Mouse (Mus musculus) liver, postnatal 0 days (tissue): Measurements from ENCODE around the gene Lmbr1. TPM values are rescaled to one million over a fixed set of nuclear protein-coding genes. Genes with fewer than 3 reads are reported as not detected.
A peak's percentile ranks its signal among the peaks of the same experiment; 100 is the strongest.
"Not testable (repeated sequence)": the region's sequence is repeated elsewhere in the genome, so short reads cannot be mapped to it uniquely, and the experiment has no call there.

Experiments
- ATAC-seq: fragments of 200-750 bp; cut with Nextera tagmentation; 2 replicates; pipeline ENCODE4 v1.8.0; 2017; ENCODE audit warnings: mild to moderate bottlenecking, moderate library complexity
- DNase-seq: peaks from one replicate; pipeline ENCODE4 v3.0.0-alpha.2; 2016
- H3K27ac ChIP-seq: fragments of 300-500 bp; sonication (generic); 2 replicates; pipeline ENCODE4 v1.5.1; 2014; ENCODE audit warnings: antibody characterized with exemption, moderate library complexity, mild to moderate bottlenecking, low read depth
- H3K27me3 ChIP-seq: fragments of 300-500 bp; sonication (generic); 2 replicates; pipeline ENCODE4 v1.6.1; 2014; ENCODE audit warnings: low read length, control low read depth, mixed read lengths; ENCODE audit not compliant: insufficient read depth
- H3K36me3 ChIP-seq: fragments of 300-500 bp; sonication (generic); replicated peaks from 2 replicates; pipeline ENCODE4 v1.6.1; 2014; ENCODE audit warnings: mild to moderate bottlenecking, control low read depth, low read length, moderate library complexity, mixed read lengths; ENCODE audit not compliant: insufficient read depth
- H3K4me1 ChIP-seq: fragments of 300-500 bp; sonication (generic); 2 replicates; pipeline ENCODE4 v1.6.1; 2014; ENCODE audit warnings: antibody characterized with exemption, mild to moderate bottlenecking, control low read depth; ENCODE audit not compliant: insufficient read depth
- H3K4me2 ChIP-seq: fragments of 300-500 bp; sonication (generic); 2 replicates; pipeline ENCODE4 v1.6.1; 2014; ENCODE audit warnings: low read depth, mild to moderate bottlenecking, low read length, moderate library complexity, mixed read lengths
- H3K4me3 ChIP-seq: fragments of 300-500 bp; sonication (generic); 2 replicates; pipeline ENCODE4 v1.5.1; 2014; ENCODE audit warnings: low read depth, low read length
- H3K9ac ChIP-seq: fragments of 300-500 bp; sonication (generic); replicated peaks from 2 replicates; pipeline ENCODE4 v1.6.1; 2014; ENCODE audit warnings: mild to moderate bottlenecking, moderate library complexity
- H3K9me3 ChIP-seq: fragments of 300-500 bp; sonication (generic); 2 replicates; pipeline ENCODE4 v1.6.1; 2016; ENCODE audit warnings: mild to moderate bottlenecking, control low read depth, low read length, mixed read lengths
- CTCF ChIP-seq: sonication (generic); IDR thresholded peaks from 2 replicates; pipeline ENCODE4 v1.5.1; 2016; ENCODE audit warnings: antibody characterized with exemption, low read depth
- EP300 ChIP-seq: IDR thresholded peaks from 2 replicates; pipeline ENCODE4 v1.6.1; 2016; ENCODE audit warnings: antibody characterized with exemption, low read depth, mild to moderate bottlenecking
- WGBS: fragments of 180-500 bp; shearing (Covaris S2); extraction: QIAGEN DNeasy Blood & Tissue Kit; methylation state at CpG from one replicate; pipeline ENCODE4 v1.1.7; 2014; ENCODE audit not compliant: insufficient replicate concordance; 5-methylcytosine and 5-hydroxymethylcytosine counted together
- polyA plus RNA-seq: library from polyadenylated mRNA; unstranded; fragments of >200 nt; fragmentation: Nextera tagmentation; extraction: Ambion mirVana; gene quantifications from 2 replicates; pipeline ENCODE4 v1.2.1, GENCODE M21; 2015

The Lmbr1 gene
- polyA plus RNA-seq: 2.5 and 3.1 TPM in 2 replicates

DNA sequence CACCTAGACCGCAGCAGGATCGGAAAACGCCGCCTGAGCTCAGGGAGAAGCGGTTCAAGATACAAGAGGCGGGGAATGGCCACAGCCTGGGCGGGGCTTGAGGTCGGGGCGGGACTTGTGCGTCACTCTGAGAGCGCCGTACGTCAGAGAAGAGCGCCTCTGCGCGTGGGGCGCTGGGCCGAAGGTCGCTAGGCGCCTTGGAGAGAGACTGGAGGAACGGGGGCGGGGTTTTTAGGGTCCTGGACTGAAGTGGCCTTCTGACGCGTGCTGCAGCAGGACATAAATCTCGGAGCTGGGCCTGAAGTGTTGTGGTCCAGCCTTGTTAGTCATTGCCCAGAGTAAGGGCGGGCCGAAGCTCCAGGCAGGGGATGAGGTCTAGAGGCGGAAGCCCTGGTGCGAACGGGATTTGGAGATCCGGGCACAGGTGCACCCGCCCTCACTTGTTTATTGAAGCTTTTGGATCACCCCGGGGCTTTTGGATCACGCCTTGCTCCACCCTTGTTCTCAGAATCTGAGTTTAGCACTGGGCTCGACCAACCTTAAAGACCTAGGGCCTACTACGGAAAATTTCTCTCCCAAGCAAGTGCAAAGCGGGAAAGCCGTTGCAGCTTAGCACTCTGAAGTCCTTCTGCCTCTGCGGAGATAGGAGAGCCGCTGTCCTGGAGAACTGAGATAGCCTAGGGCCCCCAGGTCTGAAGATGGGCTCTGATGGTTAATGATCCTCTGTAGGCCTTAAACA, at the start of gene Lmbr1:
Gene Lmbr1, minus strand, starts transcription at position 93 of the 739 bp plus-strand sequence.
- TF ChIP-seq CTCF: no peak
- TF ChIP-seq EP300: peak; percentile 73

DNA sequence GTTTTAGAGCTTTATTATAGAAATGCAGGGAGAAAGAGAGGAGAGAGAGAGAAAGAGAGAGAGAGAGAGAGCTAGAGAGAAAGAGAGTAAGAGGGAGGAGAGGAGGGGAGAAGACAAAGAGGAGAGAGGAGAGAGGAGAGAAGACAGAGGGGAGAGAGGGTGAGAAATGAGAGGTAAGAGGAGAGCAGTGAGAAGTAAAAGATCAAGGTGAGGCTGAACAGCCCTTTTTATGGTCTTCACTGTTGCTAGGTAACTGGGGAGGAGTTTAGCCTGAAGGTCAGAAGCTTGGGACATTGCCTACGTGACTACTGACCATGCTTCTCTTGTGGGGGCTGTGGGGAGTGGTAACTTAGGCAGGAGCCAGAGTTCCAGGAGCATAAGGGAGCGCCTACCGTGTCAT, 45.1 kb upstream of the Lmbr1 start:
- H3K9me3 ChIP-seq, ATAC-seq, DNase-seq, H3K4me1 ChIP-seq, H3K36me3 ChIP-seq, H3K4me2 ChIP-seq, H3K9ac ChIP-seq, H3K4me3 ChIP-seq, H3K27me3 ChIP-seq, H3K27ac ChIP-seq: not testable (repeated sequence)
- WGBS: 41% methylated on average over 3 of the region's 3 CpGs

More for the DNA sequence above, at the start of gene Lmbr1:
- H3K4me2 ChIP-seq: peak within 1 kb of the TSS; percentile 97
- H3K4me1 ChIP-seq: peaks cover 10% of the 10 kb centered on the region
- ATAC-seq (peak; percentile 98), DNase-seq (peak; percentile 95)
- H3K27me3 ChIP-seq: 0 out of 2 replicates have a peak, but pooled peaks cover 3% of the 10 kb centered on the region
- H3K4me3 ChIP-seq: peak within 1 kb of the TSS; percentile 86
- peak within 1 kb of the TSS; percentile 85 for H3K9ac ChIP-seq
- H3K27ac ChIP-seq: peak within 1 kb of the TSS; percentile 79
- no peaks in the 10 kb centered on the region for H3K9me3 ChIP-seq
- H3K36me3 ChIP-seq: no peaks in the 10 kb centered on the region
- WGBS: 1% methylated on average over 40 of the region's 40 CpGs

DNA sequence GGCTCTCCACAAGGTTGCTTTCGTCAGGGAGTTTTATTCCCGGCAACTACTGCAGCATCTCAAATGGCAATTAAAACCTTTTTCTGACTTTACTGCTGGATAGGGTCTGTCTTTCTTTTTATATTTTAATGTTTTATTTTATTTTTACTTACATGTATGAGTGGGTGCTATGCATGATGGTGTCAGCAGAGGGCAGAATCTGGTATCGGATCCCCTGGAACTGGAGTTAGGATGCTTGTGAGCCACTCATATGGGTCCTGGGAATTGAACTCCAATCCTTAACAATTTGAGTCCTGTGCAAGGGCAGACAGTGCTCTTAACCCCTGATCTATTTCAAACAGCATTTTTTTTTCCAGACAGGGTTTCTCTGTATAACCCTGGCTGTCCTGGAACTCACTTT, 34.9 kb upstream of the Lmbr1 start:
- H3K27ac ChIP-seq: no peak overlapping the region
- no peaks in the 10 kb centered on the region for H3K36me3 ChIP-seq
- WGBS: 87% methylated on average over 3 of the region's 3 CpGs
- H3K4me2 ChIP-seq: no peak overlapping the region
- no peaks in the 10 kb centered on the region for H3K27me3 ChIP-seq
- H3K9me3 ChIP-seq: no peaks in the 10 kb centered on the region
- no peak for DNase-seq
- no peak overlapping the region for H3K9ac ChIP-seq
- ATAC-seq: no peak
- H3K4me3 ChIP-seq: no peak overlapping the region
- no peaks in the 10 kb centered on the region for H3K4me1 ChIP-seq
- TF ChIP-seq CTCF: peak; percentile 16; the same call in 1 of the 2 replicates
- TF ChIP-seq EP300: no peak

DNA sequence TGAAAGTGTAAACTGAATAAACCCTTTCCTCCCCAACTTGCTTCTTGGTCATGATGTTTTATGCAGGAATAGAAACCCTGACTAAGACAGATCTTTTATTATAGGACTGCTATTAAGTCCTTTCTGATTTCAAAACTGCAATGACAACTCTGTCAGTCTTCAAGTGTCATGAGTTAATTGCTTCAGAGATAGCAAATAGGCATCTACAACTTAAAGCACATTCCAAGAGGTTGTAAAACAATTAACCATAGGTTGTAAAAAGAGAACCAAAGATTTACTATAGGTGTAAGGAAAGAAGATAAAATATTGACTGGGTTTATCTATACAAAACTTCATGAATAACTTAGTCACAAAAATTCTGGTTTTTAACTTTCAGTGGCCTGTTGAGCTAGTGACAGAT, 32.7 kb upstream of the Lmbr1 start:
- Histone ChIP-seq H3K27ac (no peak overlapping the region), H3K4me3 (no peak overlapping the region), H3K4me2 (no peak overlapping the region), H3K9ac (no peak overlapping the region), H3K27me3 (no peaks in the 10 kb centered on the region), H3K9me3 (no peaks in the 10 kb centered on the region), H3K36me3 (no peaks in the 10 kb centered on the region), H3K4me1 (no peaks in the 10 kb centered on the region)
- ATAC-seq (no peak), DNase-seq (no peak)
- no peak for TF ChIP-seq EP300
- no peak for TF ChIP-seq CTCF

DNA sequence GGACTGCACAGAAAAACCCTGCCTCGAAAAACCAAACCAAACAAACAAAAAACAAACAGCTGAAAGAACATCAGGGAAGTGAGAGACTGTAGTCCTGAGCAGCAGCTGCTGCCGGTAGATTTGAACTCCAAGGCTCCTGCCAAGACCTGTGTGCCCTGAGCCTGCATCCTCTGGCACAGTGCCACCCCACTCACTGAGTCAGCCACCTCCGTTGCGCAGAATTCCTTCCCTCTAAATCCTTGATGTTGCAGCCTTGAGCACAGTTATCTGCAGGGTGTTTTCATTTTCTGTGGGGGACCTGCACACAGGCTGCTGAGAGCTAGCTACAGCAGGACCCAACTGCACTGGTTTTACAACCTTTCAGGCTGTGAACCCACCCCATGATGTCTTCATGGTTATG, 20.2 kb upstream of the Lmbr1 start:
- Histone ChIP-seq H3K27me3 (no peaks in the 10 kb centered on the region), H3K9me3 (no peaks in the 10 kb centered on the region), H3K4me1 (no peaks in the 10 kb centered on the region), H3K4me2 (no peak overlapping the region), H3K36me3 (no peaks in the 10 kb centered on the region), H3K9ac (no peak overlapping the region), H3K27ac (no peak overlapping the region), H3K4me3 (no peak overlapping the region)
- TF ChIP-seq CTCF: no peak
- TF ChIP-seq EP300: no peak
- DNase-seq (no peak), ATAC-seq (no peak)
- WGBS: 59% methylated on average over 4 of the region's 4 CpGs

DNA sequence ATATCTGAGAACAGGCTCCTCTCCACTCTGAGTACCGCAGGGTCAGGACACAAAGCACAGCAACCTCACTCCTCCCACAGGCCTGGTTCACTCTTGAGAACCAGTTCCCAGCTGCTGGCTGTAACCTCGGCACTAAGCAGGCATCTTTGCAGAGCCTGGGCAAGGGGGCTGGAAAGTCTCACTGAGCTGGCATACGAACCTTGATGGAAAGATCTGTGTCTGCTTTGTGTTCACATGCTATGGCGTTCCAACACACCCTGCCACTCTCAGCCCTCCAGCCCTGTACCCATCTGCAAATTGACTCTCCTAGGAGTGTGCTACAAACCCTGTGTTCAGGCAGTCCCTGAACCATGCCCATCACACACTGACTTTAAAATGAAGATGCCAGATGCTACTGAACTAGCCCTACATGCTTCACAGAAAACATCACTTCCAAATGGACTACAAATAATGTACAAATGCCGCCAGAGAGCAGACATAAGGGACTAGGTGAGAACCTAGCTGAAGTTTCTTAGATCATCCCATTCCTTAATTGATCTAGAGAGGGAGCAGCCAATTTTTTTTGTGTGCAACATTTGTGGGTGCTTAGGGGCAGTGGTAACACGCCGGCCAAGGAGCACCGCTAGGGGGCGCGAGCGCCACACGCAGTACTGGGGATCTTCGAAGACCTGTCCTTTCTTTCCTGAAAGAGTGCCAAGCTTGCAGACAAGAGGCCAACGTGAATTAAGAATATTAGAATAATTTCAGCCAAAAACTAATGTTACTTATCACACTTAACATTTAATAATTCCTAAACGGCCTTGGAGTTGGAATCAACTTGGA, 11.0 kb upstream of the Lmbr1 start:
- WGBS: 19% methylated on average over 15 of the region's 15 CpGs
- peak; percentile 88 for TF ChIP-seq CTCF
- TF ChIP-seq EP300: no peak
- Histone ChIP-seq H3K27me3 (no peaks in the 10 kb centered on the region), H3K9ac (no peak overlapping the region), H3K27ac (no peak overlapping the region), H3K4me2 (no peak overlapping the region), H3K4me3 (no peak overlapping the region), H3K36me3 (no peaks in the 10 kb centered on the region), H3K9me3 (no peaks in the 10 kb centered on the region), H3K4me1 (peaks cover 3% of the 10 kb centered on the region; the same call in 1 of the 2 replicates)
- no peak for ATAC-seq
- peak; percentile 81 for DNase-seq
